Mouse (Mus musculus): ENCODE data around the gene Pde1b. TPM values are rescaled to one million over a fixed set of nuclear protein-coding genes. Genes with fewer than 3 reads are reported as not detected.

Gene Pde1b
- 26.8 and 27.6 TPM in 2 replicates for polyA plus RNA-seq (2014; fragmentation: Nextera tagmentation; extraction: Ambion mirVana)

- Histone ChIP-seq H3K4me3 (ENCODE audit: low read depth, low read length) (peak within 1 kb of the TSS; percentile 58), H3K36me3 (ENCODE audit: control insufficient read depth, insufficient read depth, low read length) (no peaks in the 10 kb centered on the region), H3K27ac (ENCODE audit: low read depth, low read length) (no peak within 1 kb of the TSS), H3K4me1 (ENCODE audit: control insufficient read depth, insufficient read depth, low read length) (0 out of 2 replicates have a peak, but pooled peaks cover 4% of the 10 kb centered on the region), H3K4me2 (ENCODE audit: low read depth) (peak within 1 kb of the TSS; percentile 93), H3K27me3 (ENCODE audit: control insufficient read depth, insufficient read depth, low read length) (0 out of 2 replicates have a peak, but pooled peaks cover 2% of the 10 kb centered on the region), H3K9me3 (ENCODE audit: control insufficient read depth, low read length) (no peaks in the 10 kb centered on the region), H3K9ac (ENCODE audit: low read length) (peak within 1 kb of the TSS; percentile 72)
- under 1% methylated on average over 47 of the region's 63 CpGs for WGBS
- peak; percentile 77 for DNase-seq (ENCODE audit: low spot score)
- peak; percentile 86 for ATAC-seq (ENCODE audit: insufficient read depth, low FRiP score, low TSS enrichment)
Measured at GRCm38 (mm10) chr15:103502435-103503250, at the start of gene Pde1b. TSS of gene Pde1b (plus strand) at chr15:103503034.

GRCm38 (mm10) chr15:103453551-103454218 is 49.1 kb upstream of the Pde1b start, which contains the start of gene Nckap1l:
TSS of gene Nckap1l (plus strand) at chr15:103453794.
- H3K4me1 ChIP-seq (ENCODE audit: control insufficient read depth, insufficient read depth, low read length): no peaks in the 10 kb centered on the region
- no peaks in the 10 kb centered on the region for H3K9me3 ChIP-seq (ENCODE audit: control insufficient read depth, low read length)
- H3K4me3 ChIP-seq (ENCODE audit: low read depth, low read length): no peak within 1 kb of the TSS
- 91% methylated on average over 13 of the region's 13 CpGs for WGBS
- ATAC-seq (ENCODE audit: insufficient read depth, low FRiP score, low TSS enrichment): no peak
- no peaks in the 10 kb centered on the region for H3K36me3 ChIP-seq (ENCODE audit: control insufficient read depth, insufficient read depth, low read length)
- no peak within 1 kb of the TSS for H3K27ac ChIP-seq (ENCODE audit: low read depth, low read length)
- no peak for DNase-seq (ENCODE audit: low spot score)
- H3K27me3 ChIP-seq (ENCODE audit: control insufficient read depth, insufficient read depth, low read length): no peaks in the 10 kb centered on the region
- H3K4me2 ChIP-seq (ENCODE audit: low read depth): no peak within 1 kb of the TSS
- no peak within 1 kb of the TSS for H3K9ac ChIP-seq (ENCODE audit: low read length)

GRCm38 (mm10) chr15:103454449-103454848 is 48.4 kb upstream of the Pde1b start:
- Histone ChIP-seq H3K36me3 (ENCODE audit: control insufficient read depth, insufficient read depth, low read length) (no peaks in the 10 kb centered on the region), H3K4me2 (ENCODE audit: low read depth) (no peak overlapping the region), H3K9ac (ENCODE audit: low read length) (no peak overlapping the region), H3K27ac (ENCODE audit: low read depth, low read length) (no peak overlapping the region), H3K4me3 (ENCODE audit: low read depth, low read length) (no peak overlapping the region), H3K27me3 (ENCODE audit: control insufficient read depth, insufficient read depth, low read length) (no peaks in the 10 kb centered on the region), H3K4me1 (ENCODE audit: control insufficient read depth, insufficient read depth, low read length) (no peaks in the 10 kb centered on the region), H3K9me3 (ENCODE audit: control insufficient read depth, low read length) (no peaks in the 10 kb centered on the region)
- DNase-seq (ENCODE audit: low spot score): no peak
- 93% methylated on average over 6 of the region's 6 CpGs for WGBS
- no peak for ATAC-seq (ENCODE audit: insufficient read depth, low FRiP score, low TSS enrichment)

GRCm38 (mm10) chr15:103462539-103463261 is 40.1 kb upstream of the Pde1b start:
- Histone ChIP-seq H3K27ac (ENCODE audit: low read depth, low read length) (no peak overlapping the region), H3K4me3 (ENCODE audit: low read depth, low read length) (no peak overlapping the region), H3K36me3 (ENCODE audit: control insufficient read depth, insufficient read depth, low read length) (no peaks in the 10 kb centered on the region), H3K27me3 (ENCODE audit: control insufficient read depth, insufficient read depth, low read length) (no peaks in the 10 kb centered on the region), H3K9ac (ENCODE audit: low read length) (no peak overlapping the region), H3K4me1 (ENCODE audit: control insufficient read depth, insufficient read depth, low read length) (no peaks in the 10 kb centered on the region), H3K9me3 (ENCODE audit: control insufficient read depth, low read length) (no peaks in the 10 kb centered on the region), H3K4me2 (ENCODE audit: low read depth) (no peak overlapping the region)
- DNase-seq (ENCODE audit: low spot score): no peak
- 85% methylated on average over 7 of the region's 7 CpGs for WGBS
- ATAC-seq (ENCODE audit: insufficient read depth, low FRiP score, low TSS enrichment): no peak

GRCm38 (mm10) chr15:103471488-103472194 is 31.2 kb upstream of the Pde1b start:
- WGBS: 86% methylated on average over 7 of the region's 7 CpGs
- Histone ChIP-seq H3K9me3 (ENCODE audit: control insufficient read depth, low read length) (no peaks in the 10 kb centered on the region), H3K27ac (ENCODE audit: low read depth, low read length) (no peak overlapping the region), H3K9ac (ENCODE audit: low read length) (no peak overlapping the region), H3K4me3 (ENCODE audit: low read depth, low read length) (no peak overlapping the region), H3K4me2 (ENCODE audit: low read depth) (no peak overlapping the region), H3K4me1 (ENCODE audit: control insufficient read depth, insufficient read depth, low read length) (no peaks in the 10 kb centered on the region), H3K36me3 (ENCODE audit: control insufficient read depth, insufficient read depth, low read length) (no peaks in the 10 kb centered on the region), H3K27me3 (ENCODE audit: control insufficient read depth, insufficient read depth, low read length) (no peaks in the 10 kb centered on the region)
- DNase-seq (ENCODE audit: low spot score) (no peak), ATAC-seq (ENCODE audit: insufficient read depth, low FRiP score, low TSS enrichment) (no peak)

GRCm38 (mm10) chr15:103472265-103472664 is 30.6 kb upstream of the Pde1b start:
- ATAC-seq (ENCODE audit: insufficient read depth, low FRiP score, low TSS enrichment): no peak
- H3K27ac ChIP-seq (ENCODE audit: low read depth, low read length): no peak overlapping the region
- no peak overlapping the region for H3K4me2 ChIP-seq (ENCODE audit: low read depth)
- H3K9me3 ChIP-seq (ENCODE audit: control insufficient read depth, low read length): no peaks in the 10 kb centered on the region
- 84% methylated on average over 3 of the region's 3 CpGs for WGBS
- no peak overlapping the region for H3K9ac ChIP-seq (ENCODE audit: low read length)
- no peaks in the 10 kb centered on the region for H3K4me1 ChIP-seq (ENCODE audit: control insufficient read depth, insufficient read depth, low read length)
- H3K27me3 ChIP-seq (ENCODE audit: control insufficient read depth, insufficient read depth, low read length): no peaks in the 10 kb centered on the region
- H3K4me3 ChIP-seq (ENCODE audit: low read depth, low read length): no peak overlapping the region
- H3K36me3 ChIP-seq (ENCODE audit: control insufficient read depth, insufficient read depth, low read length): no peaks in the 10 kb centered on the region
- no peak for DNase-seq (ENCODE audit: low spot score)

- no peak overlapping the region for H3K27ac ChIP-seq (ENCODE audit: low read depth, low read length)
- no peaks in the 10 kb centered on the region for H3K4me1 ChIP-seq (ENCODE audit: control insufficient read depth, insufficient read depth, low read length)
- no peak overlapping the region for H3K9ac ChIP-seq (ENCODE audit: low read length)
- H3K27me3 ChIP-seq (ENCODE audit: control insufficient read depth, insufficient read depth, low read length): no peaks in the 10 kb centered on the region
- H3K9me3 ChIP-seq (ENCODE audit: control insufficient read depth, low read length): no peaks in the 10 kb centered on the region
- WGBS: 88% methylated on average over 7 of the region's 7 CpGs
- H3K4me2 ChIP-seq (ENCODE audit: low read depth): no peak overlapping the region
- DNase-seq (ENCODE audit: low spot score) (no peak), ATAC-seq (ENCODE audit: insufficient read depth, low FRiP score, low TSS enrichment) (no peak)
- no peak overlapping the region for H3K4me3 ChIP-seq (ENCODE audit: low read depth, low read length)
- H3K36me3 ChIP-seq (ENCODE audit: control insufficient read depth, insufficient read depth, low read length): no peaks in the 10 kb centered on the region
Measured at GRCm38 (mm10) chr15:103473182-103473581, 29.7 kb upstream of the Pde1b start.

GRCm38 (mm10) chr15:103473769-103474168 is 29.1 kb upstream of the Pde1b start:
- H3K9me3 ChIP-seq (ENCODE audit: control insufficient read depth, low read length): no peaks in the 10 kb centered on the region
- no peaks in the 10 kb centered on the region for H3K27me3 ChIP-seq (ENCODE audit: control insufficient read depth, insufficient read depth, low read length)
- DNase-seq (ENCODE audit: low spot score) (no peak), ATAC-seq (ENCODE audit: insufficient read depth, low FRiP score, low TSS enrichment) (no peak)
- WGBS: 87% methylated on average over 5 of the region's 5 CpGs
- H3K4me2 ChIP-seq (ENCODE audit: low read depth): no peak overlapping the region
- no peak overlapping the region for H3K27ac ChIP-seq (ENCODE audit: low read depth, low read length)
- no peaks in the 10 kb centered on the region for H3K36me3 ChIP-seq (ENCODE audit: control insufficient read depth, insufficient read depth, low read length)
- no peaks in the 10 kb centered on the region for H3K4me1 ChIP-seq (ENCODE audit: control insufficient read depth, insufficient read depth, low read length)
- no peak overlapping the region for H3K4me3 ChIP-seq (ENCODE audit: low read depth, low read length)
- no peak overlapping the region for H3K9ac ChIP-seq (ENCODE audit: low read length)
